Mouse (Mus musculus) limb, embryonic 10.5 days (tissue): ENCODE results near the gene Arpc3. TPM values are rescaled to one million over a fixed set of nuclear protein-coding genes. Genes with fewer than 3 reads are reported as not detected.

Source experiments
- DNase-seq: peaks from one replicate; pipeline ENCODE4 v3.0.0-alpha.2; 2017; ENCODE audit warnings: low spot score
- H3K27ac ChIP-seq: fragments of 300-500 bp; sonication (generic); 2 replicates; pipeline ENCODE4 v1.5.1; 2016; ENCODE audit warnings: mild to moderate bottlenecking
- H3K27me3 ChIP-seq: fragments of 300-500 bp; sonication (generic); 2 replicates; pipeline ENCODE4 v1.6.1; 2016; ENCODE audit warnings: low read depth, mild to moderate bottlenecking; ENCODE audit not compliant: poor library complexity, severe bottlenecking
- H3K36me3 ChIP-seq: fragments of 300-500 bp; sonication (generic); 2 replicates; pipeline ENCODE4 v1.6.1; 2016; ENCODE audit warnings: mild to moderate bottlenecking, moderate library complexity
- H3K4me1 ChIP-seq: fragments of 300-500 bp; sonication (generic); 2 replicates; pipeline ENCODE4 v1.6.1; 2016
- H3K4me3 ChIP-seq: fragments of 300-500 bp; sonication (generic); 2 replicates; pipeline ENCODE4 v1.5.1; 2016; ENCODE audit warnings: mild to moderate bottlenecking, moderate library complexity
- H3K9me3 ChIP-seq: fragments of 300-500 bp; sonication (generic); replicated peaks from 2 replicates; pipeline ENCODE4 v1.6.1; 2016; ENCODE audit warnings: mild to moderate bottlenecking
- WGBS: fragments of 180-500 bp; shearing (Covaris S2); methylation state at CpG from one replicate; pipeline ENCODE4 v1.1.7; 2016; 5-methylcytosine and 5-hydroxymethylcytosine counted together
- polyA plus RNA-seq: library from polyadenylated mRNA; unstranded; fragments of >200 nt; fragmentation: Nextera tagmentation; extraction: Ambion mirVana; gene quantifications from 2 replicates; pipeline ENCODE4 v1.2.1, GENCODE M21; 2016

Arpc3 gene
- polyA plus RNA-seq, 1 experiment from 2014 or later, result 86.6 TPM

- Histone ChIP-seq H3K36me3 (peaks cover 99% of the 10 kb centered on the region), H3K27me3 (no peaks in the 10 kb centered on the region), H3K27ac (no peak overlapping the region), H3K9me3 (no peaks in the 10 kb centered on the region), H3K4me1 (no peaks in the 10 kb centered on the region), H3K4me3 (no peak overlapping the region)
- WGBS, result 97% methylated on average over 4 of the region's 4 CpGs
- DNase-seq, result no peak
Measured at GRCm38 (mm10) chr5:122430036-122430775, 38.5 kb downstream of the Arpc3 start.

- Histone ChIP-seq H3K27me3 (no peaks in the 10 kb centered on the region), H3K4me1 (no peaks in the 10 kb centered on the region), H3K36me3 (peaks cover 99% of the 10 kb centered on the region), H3K4me3 (no peak overlapping the region), H3K9me3 (no peaks in the 10 kb centered on the region), H3K27ac (no peak overlapping the region)
- 93% methylated on average over 8 of the region's 8 CpGs for WGBS
- no peak for DNase-seq
Measured at GRCm38 (mm10) chr5:122431221-122431620, 39.5 kb downstream of the Arpc3 start.

DNA sequence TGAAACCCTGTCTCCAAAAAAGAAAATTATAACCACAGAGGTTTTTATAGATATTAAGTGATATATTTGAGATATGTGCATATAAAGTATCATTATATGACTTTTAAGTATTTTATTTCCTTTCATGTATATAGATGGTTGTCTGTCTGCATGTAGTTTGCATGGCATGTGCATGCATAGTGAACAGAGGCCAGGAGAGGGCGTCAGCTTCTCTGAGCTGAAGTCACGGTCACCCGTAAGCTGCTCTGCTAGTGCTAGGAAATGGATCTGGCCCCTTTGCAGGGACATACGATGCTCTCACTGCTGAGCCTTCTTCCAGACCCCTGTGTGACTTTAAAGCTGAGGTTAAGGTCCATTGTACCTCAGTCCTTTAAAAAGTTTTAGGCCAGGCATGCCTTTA lies 42.9 kb downstream of the Arpc3 start:
- WGBS, result 83% methylated on average over 4 of the region's 4 CpGs
- DNase-seq, result no peak

GRCm38 (mm10) chr5:122439400-122440094 lies 47.9 kb downstream of the Arpc3 start:
- H3K27me3 ChIP-seq, result no peaks in the 10 kb centered on the region
- no peak for DNase-seq
- no peak overlapping the region for H3K4me3 ChIP-seq
- peaks cover 100% of the 10 kb centered on the region for H3K36me3 ChIP-seq
- 94% methylated on average over 19 of the region's 19 CpGs for WGBS
- H3K27ac ChIP-seq, result no peak overlapping the region
- H3K4me1 ChIP-seq, result no peaks in the 10 kb centered on the region
- H3K9me3 ChIP-seq, result no peaks in the 10 kb centered on the region

More for the DNA sequence above, 42.9 kb downstream of the Arpc3 start:
- no peaks in the 10 kb centered on the region for H3K27me3 ChIP-seq
- no peak overlapping the region for H3K4me3 ChIP-seq
- no peaks in the 10 kb centered on the region for H3K9me3 ChIP-seq
- H3K27ac ChIP-seq, result no peak overlapping the region
- peaks cover 100% of the 10 kb centered on the region for H3K36me3 ChIP-seq
- H3K4me1 ChIP-seq, result no peaks in the 10 kb centered on the region

- Histone ChIP-seq H3K4me3 (no peak overlapping the region), H3K9me3 (no peaks in the 10 kb centered on the region), H3K4me1 (no peaks in the 10 kb centered on the region), H3K27ac (no peak overlapping the region), H3K36me3 (peaks cover 100% of the 10 kb centered on the region), H3K27me3 (no peaks in the 10 kb centered on the region)
- no peak for DNase-seq
- 98% methylated on average over 12 of the region's 12 CpGs for WGBS
Measured at GRCm38 (mm10) chr5:122440095-122440630, 48.5 kb downstream of the Arpc3 start.

DNA sequence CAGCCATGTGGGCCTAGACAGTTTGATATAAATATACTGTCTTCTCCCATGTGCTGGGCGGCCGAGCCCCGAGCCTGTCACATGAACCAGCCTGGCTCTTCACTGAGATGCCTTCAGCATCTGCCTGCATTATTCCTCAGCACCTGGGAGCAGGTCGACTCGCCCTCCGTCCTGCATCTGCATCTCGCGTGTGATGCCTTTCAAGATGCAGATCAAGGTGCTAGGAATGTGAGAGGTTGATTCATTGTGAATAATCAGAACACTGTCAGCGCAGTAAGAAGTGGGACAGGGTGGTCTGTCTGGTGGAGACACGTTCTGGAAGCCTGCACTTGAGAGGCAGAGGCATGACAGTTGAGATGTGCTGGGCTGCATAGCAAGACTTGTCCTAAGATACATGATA lies 52.8 kb downstream of the Arpc3 start:
- Histone ChIP-seq H3K27ac (no peak overlapping the region), H3K4me1 (0 out of 2 replicates have a peak, but pooled peaks cover 3% of the 10 kb centered on the region), H3K36me3 (peaks cover 95% of the 10 kb centered on the region), H3K4me3 (no peak overlapping the region), H3K27me3 (no peaks in the 10 kb centered on the region), H3K9me3 (no peaks in the 10 kb centered on the region)
- WGBS, result 95% methylated on average over 10 of the region's 10 CpGs
- no peak for DNase-seq

DNA sequence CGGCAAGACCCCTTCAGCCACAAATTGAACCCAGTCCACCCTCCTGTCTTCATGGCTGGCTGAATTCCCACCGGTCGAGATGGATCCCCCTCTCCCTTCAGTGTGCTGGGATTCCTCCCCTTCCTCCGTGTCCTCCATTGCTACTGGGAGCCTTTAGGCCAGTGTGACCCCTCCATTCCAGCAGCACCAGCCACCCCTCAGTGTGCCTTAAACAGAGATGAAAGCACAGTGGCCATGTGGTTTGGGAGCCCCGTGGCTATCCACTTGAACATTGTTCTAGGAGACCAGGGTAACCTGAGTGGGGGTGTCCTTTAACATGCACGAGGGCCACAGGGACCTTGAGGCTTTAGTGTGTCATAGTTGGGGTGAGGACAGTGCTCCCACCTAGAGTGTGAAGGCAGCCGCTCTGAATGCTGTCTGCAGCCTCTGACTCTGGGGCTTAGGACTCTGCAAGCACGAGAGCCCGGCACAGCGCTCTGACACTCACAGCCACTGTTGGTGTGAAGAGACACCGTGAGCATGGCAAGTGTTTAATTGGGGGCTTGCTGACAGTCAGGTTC lies 53.5 kb downstream of the Arpc3 start:
- Histone ChIP-seq H3K27ac (no peak overlapping the region), H3K4me3 (no peak overlapping the region), H3K36me3 (peaks cover 93% of the 10 kb centered on the region), H3K27me3 (no peaks in the 10 kb centered on the region), H3K4me1 (0 out of 2 replicates have a peak, but pooled peaks cover 3% of the 10 kb centered on the region), H3K9me3 (no peaks in the 10 kb centered on the region)
- 93% methylated on average over 11 of the region's 11 CpGs for WGBS
- no peak for DNase-seq

GRCm38 (mm10) chr5:122447857-122448256 lies 56.2 kb downstream of the Arpc3 start:
- no peak overlapping the region for H3K27ac ChIP-seq
- H3K4me1 ChIP-seq, result 0 out of 2 replicates have a peak, but pooled peaks cover 3% of the 10 kb centered on the region
- H3K27me3 ChIP-seq, result no peaks in the 10 kb centered on the region
- peaks cover 89% of the 10 kb centered on the region for H3K36me3 ChIP-seq
- H3K4me3 ChIP-seq, result no peak overlapping the region
- no peak for DNase-seq
- whole genome bisulfite sequencing, result 92% methylated on average over 8 of the region's 8 CpGs
- H3K9me3 ChIP-seq, result no peaks in the 10 kb centered on the region

DNA sequence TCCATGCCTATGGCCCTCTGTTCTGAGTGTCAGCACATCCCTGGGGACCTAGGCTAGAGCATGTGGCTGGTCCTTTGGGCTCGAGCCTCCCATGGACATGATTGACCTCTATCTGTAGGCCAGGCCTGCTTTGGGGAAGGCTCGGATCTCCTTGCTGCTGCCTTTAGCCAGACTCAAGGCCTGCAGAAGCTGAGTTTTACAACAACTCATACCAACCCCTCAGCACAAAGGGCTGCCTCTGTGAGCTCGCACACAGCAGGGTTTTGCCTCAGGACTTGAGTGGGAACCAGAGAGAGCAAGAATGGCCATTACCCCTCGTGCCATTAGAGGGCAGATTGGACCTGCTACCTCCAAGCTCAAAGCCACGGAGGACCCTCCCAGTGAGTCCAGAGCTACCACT lies 57.2 kb downstream of the Arpc3 start:
- Histone ChIP-seq H3K36me3 (peaks cover 89% of the 10 kb centered on the region), H3K27me3 (no peaks in the 10 kb centered on the region), H3K9me3 (no peaks in the 10 kb centered on the region), H3K27ac (no peak overlapping the region), H3K4me3 (no peak overlapping the region), H3K4me1 (0 out of 2 replicates have a peak, but pooled peaks cover 3% of the 10 kb centered on the region)
- 81% methylated on average over 5 of the region's 5 CpGs for WGBS
- no peak for DNase-seq

GRCm38 (mm10) chr5:122449946-122450345 lies 58.3 kb downstream of the Arpc3 start:
- H3K27me3 ChIP-seq, result no peaks in the 10 kb centered on the region
- 86% methylated on average over 7 of the region's 7 CpGs for WGBS
- H3K27ac ChIP-seq, result no peak overlapping the region
- H3K9me3 ChIP-seq, result no peaks in the 10 kb centered on the region
- DNase-seq, result no peak
- H3K4me3 ChIP-seq, result no peak overlapping the region
- 0 out of 2 replicates have a peak, but pooled peaks cover 3% of the 10 kb centered on the region for H3K4me1 ChIP-seq
- peaks cover 89% of the 10 kb centered on the region for H3K36me3 ChIP-seq

DNA sequence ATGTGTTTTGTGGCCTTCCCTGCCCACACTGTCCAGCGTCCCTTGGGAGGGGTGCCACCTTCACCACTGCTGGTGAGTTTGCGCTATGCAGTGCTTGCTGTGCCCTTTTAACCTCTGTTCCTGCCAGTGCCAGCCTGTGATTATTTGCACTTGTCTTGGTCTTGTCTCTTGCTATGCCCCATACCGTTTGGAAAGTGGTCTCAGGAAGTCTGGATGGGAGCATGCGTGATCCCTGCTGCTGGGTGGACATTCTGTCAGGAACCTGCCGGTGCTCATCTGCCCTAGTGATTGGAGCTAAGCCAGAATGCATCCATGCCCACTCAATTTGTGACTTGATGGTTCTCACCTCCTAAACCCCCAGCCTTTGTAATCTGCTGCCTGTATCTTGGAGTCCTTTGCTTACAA lies 59.2 kb downstream of the Arpc3 start:
- DNase-seq, result no peak
- Histone ChIP-seq H3K27me3 (no peaks in the 10 kb centered on the region), H3K36me3 (peaks cover 89% of the 10 kb centered on the region), H3K9me3 (no peaks in the 10 kb centered on the region), H3K4me1 (0 out of 2 replicates have a peak, but pooled peaks cover 3% of the 10 kb centered on the region), H3K4me3 (no peak overlapping the region), H3K27ac (no peak overlapping the region)
- WGBS, result 80% methylated on average over 5 of the region's 5 CpGs

- Histone ChIP-seq H3K36me3 (peaks cover 89% of the 10 kb centered on the region), H3K27me3 (no peaks in the 10 kb centered on the region), H3K9me3 (no peaks in the 10 kb centered on the region), H3K4me3 (no peak overlapping the region), H3K27ac (no peak overlapping the region), H3K4me1 (0 out of 2 replicates have a peak, but pooled peaks cover 3% of the 10 kb centered on the region)
- WGBS, result 93% methylated on average over 5 of the region's 5 CpGs
- no peak for DNase-seq
Measured at GRCm38 (mm10) chr5:122451324-122451723, 59.6 kb downstream of the Arpc3 start.

DNA sequence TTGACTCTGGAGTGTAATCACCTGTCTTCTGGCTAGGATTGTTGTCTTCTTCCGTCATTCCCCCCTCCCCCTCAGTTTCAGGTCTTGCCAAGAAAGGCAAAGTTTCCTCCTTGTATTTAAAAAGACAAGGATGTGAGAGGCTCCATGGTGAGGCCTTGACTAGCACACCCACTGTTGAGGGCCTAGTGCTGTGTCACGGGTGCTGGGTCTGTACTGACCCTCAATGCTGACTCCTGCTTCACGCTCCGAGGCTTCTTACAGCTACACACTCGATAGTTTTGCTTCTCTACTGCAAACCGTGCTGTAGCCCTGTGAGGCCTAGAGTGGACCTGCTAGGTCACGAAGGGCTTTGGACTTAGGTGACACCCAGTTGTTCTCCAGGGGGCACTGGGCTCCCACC lies 60.5 kb downstream of the Arpc3 start:
- whole genome bisulfite sequencing, result 83% methylated on average over 7 of the region's 7 CpGs
- Histone ChIP-seq H3K36me3 (peaks cover 89% of the 10 kb centered on the region), H3K27ac (no peak overlapping the region)

More for the DNA sequence above, 60.5 kb downstream of the Arpc3 start:
- Histone ChIP-seq H3K9me3 (no peaks in the 10 kb centered on the region), H3K4me1 (no peaks in the 10 kb centered on the region), H3K4me3 (no peak overlapping the region), H3K27me3 (no peaks in the 10 kb centered on the region)
- DNase-seq, result no peak
